Mouse (Mus musculus) cortical plate, adult 2 months (tissue): ENCODE measurements around the gene Parn.

Experiments used
- CTCF ChIP-seq: fragments of 200-500 bp; IDR thresholded peaks from 2 replicates; pipeline ENCODE4 v1.5.1; 2011; ENCODE audit warnings: mild to moderate bottlenecking, control low read depth, low read length; ENCODE audit not compliant: insufficient read depth; ENCODE audit errors: extremely low read depth
- POLR2A ChIP-seq: fragments of 200-500 bp; IDR thresholded peaks from 2 replicates; pipeline ENCODE4 v1.6.1; 2011; ENCODE audit warnings: mild to moderate bottlenecking, low read length, control low read depth; ENCODE audit not compliant: insufficient read depth; ENCODE audit errors: extremely low read depth

GRCm38 (mm10) chr16:13532840-13533239, 135.1 kb downstream of the Parn start:
- TF ChIP-seq CTCF (peak; percentile 63), POLR2A (no peak)
